Mouse (Mus musculus) bone marrow, adult 2 months (tissue): ENCODE measurements around the gene Tom1l2. TPM values are rescaled to one million over a fixed set of nuclear protein-coding genes. Genes with fewer than 3 reads are reported as not detected.
A peak's percentile ranks its signal among the peaks of the same experiment; 100 is the strongest.

Experiments used
- H3K27ac ChIP-seq: fragments of 200-500 bp; 2 replicates; pipeline ENCODE4 v1.5.1; 2012; ENCODE audit warnings: low read depth, mild to moderate bottlenecking, control low read depth, inconsistent platforms, low read length; ENCODE audit not compliant: control insufficient read depth, poor library complexity, insufficient read depth
- H3K4me1 ChIP-seq: fragments of 200-500 bp; 2 replicates; pipeline ENCODE4 v1.6.1; 2011; ENCODE audit warnings: low read length; ENCODE audit not compliant: control insufficient read depth, insufficient read depth
- H3K4me3 ChIP-seq: fragments of 200-500 bp; replicated peaks from 2 replicates; pipeline ENCODE3; 2011; ENCODE audit warnings: mild to moderate bottlenecking, low read depth, low read length, control low read depth; ENCODE audit not compliant: control insufficient read depth
- CTCF ChIP-seq: fragments of 200-500 bp; IDR thresholded peaks from 2 replicates; pipeline ENCODE4 v1.5.1; 2011; ENCODE audit warnings: low read length, control low read depth; ENCODE audit not compliant: control insufficient read depth, insufficient read depth
- POLR2A ChIP-seq: fragments of 200-500 bp; IDR thresholded peaks from 2 replicates; pipeline ENCODE4 v1.6.1; 2011; ENCODE audit warnings: low read depth, mild to moderate bottlenecking, control low read depth, low read length, borderline replicate concordance; ENCODE audit not compliant: control insufficient read depth
- WGBS: fragments of 180-500 bp; shearing (Covaris S2); methylation state at CpG from one replicate; pipeline ENCODE4 v1.1.7; 2018; 5-methylcytosine and 5-hydroxymethylcytosine counted together
- polyA plus RNA-seq: library from polyadenylated mRNA; stranded (reverse); fragments of >200 nt; gene quantifications from 2 replicates; pipeline ENCODE4 v1.2.4, GENCODE M21; 2011; ENCODE audit warnings: low replicate concordance; ENCODE audit not compliant: missing spikeins, insufficient read depth, insufficient read length

Tom1l2 gene
- polyA plus RNA-seq, 1 experiment = 14.1 TPM

- Histone ChIP-seq H3K4me3 (no peak overlapping the region), H3K4me1 (peaks cover 12% of the 10 kb centered on the region; the same call in 1 of the 2 replicates)
- 70% methylated on average over 3 of the region's 3 CpGs for WGBS
Observed at GRCm38 (mm10) chr11:60211152-60211551, 141.6 kb downstream of the Tom1l2 start.

GRCm38 (mm10) chr11:60210305-60210724, 142.4 kb downstream of the Tom1l2 start:
- H3K4me3 ChIP-seq = peak overlapping the region; percentile 62
- under 1% methylated on average over 47 of the region's 47 CpGs for WGBS
- TF ChIP-seq CTCF (no peak), POLR2A (peak; percentile 30; the same call in 1 of the 2 replicates)
- peaks cover 12% of the 10 kb centered on the region; the same call in 1 of the 2 replicates for H3K4me1 ChIP-seq
- H3K27ac ChIP-seq = peak overlapping the region; percentile 54

More at GRCm38 (mm10) chr11:60211152-60211551, 141.6 kb downstream of the Tom1l2 start:
- no peak overlapping the region for H3K27ac ChIP-seq
- TF ChIP-seq CTCF = no peak
- TF ChIP-seq POLR2A = no peak

GRCm38 (mm10) chr11:60209933-60210249, 142.8 kb downstream of the Tom1l2 start:
- 0% methylated on average over 2 of the region's 2 CpGs for WGBS

GRCm38 (mm10) chr11:60209217-60209932, 143.3 kb downstream of the Tom1l2 start:
- TF ChIP-seq CTCF (no peak), POLR2A (no peak)
- Histone ChIP-seq H3K27ac (no peak overlapping the region), H3K4me3 (peak overlapping the region; percentile 5), H3K4me1 (peaks cover 12% of the 10 kb centered on the region; the same call in 1 of the 2 replicates)
- WGBS = 29% methylated on average over 7 of the region's 7 CpGs

More at GRCm38 (mm10) chr11:60209933-60210249, 142.8 kb downstream of the Tom1l2 start:
- no peak for TF ChIP-seq CTCF
- no peak for TF ChIP-seq POLR2A
- 0 out of 2 replicates have a peak overlapping the region, but pooled peaks have one; percentile 4 for H3K27ac ChIP-seq
- peaks cover 12% of the 10 kb centered on the region; the same call in 1 of the 2 replicates for H3K4me1 ChIP-seq
- H3K4me3 ChIP-seq = peak overlapping the region; percentile 52

- WGBS = 63% methylated on average over 4 of the region's 4 CpGs
- H3K4me3 ChIP-seq = no peak overlapping the region
- H3K27ac ChIP-seq = no peak overlapping the region
- H3K4me1 ChIP-seq = peaks cover 12% of the 10 kb centered on the region; the same call in 1 of the 2 replicates
- TF ChIP-seq CTCF (no peak), POLR2A (no peak)
Observed at GRCm38 (mm10) chr11:60208712-60209111, 144.0 kb downstream of the Tom1l2 start.

GRCm38 (mm10) chr11:60208201-60208600, 144.5 kb downstream of the Tom1l2 start:
- H3K27ac ChIP-seq = no peak overlapping the region
- H3K4me3 ChIP-seq = no peak overlapping the region
- TF ChIP-seq CTCF (no peak), POLR2A (no peak)
- H3K4me1 ChIP-seq = peaks cover 12% of the 10 kb centered on the region; the same call in 1 of the 2 replicates
- 76% methylated on average over 6 of the region's 6 CpGs for WGBS

- peaks cover 11% of the 10 kb centered on the region; the same call in 1 of the 2 replicates for H3K4me1 ChIP-seq
- TF ChIP-seq POLR2A = no peak
- TF ChIP-seq CTCF = no peak
- H3K27ac ChIP-seq = no peak overlapping the region
- WGBS = 82% methylated on average over 5 of the region's 5 CpGs
- no peak overlapping the region for H3K4me3 ChIP-seq
Observed at GRCm38 (mm10) chr11:60206207-60206606, 146.5 kb downstream of the Tom1l2 start.

- Histone ChIP-seq H3K27ac (no peak overlapping the region), H3K4me3 (no peak overlapping the region), H3K4me1 (peaks cover 7% of the 10 kb centered on the region; the same call in 1 of the 2 replicates)
- 63% methylated on average over 12 of the region's 12 CpGs for WGBS
- TF ChIP-seq CTCF (no peak), POLR2A (no peak)
Observed at GRCm38 (mm10) chr11:60205026-60205425, 147.7 kb downstream of the Tom1l2 start.
